Mouse (Mus musculus): Measurements from ENCODE around the gene Nfkbiz. TPM values are rescaled to one million over a fixed set of nuclear protein-coding genes. Genes with fewer than 3 reads are reported as not detected.
"Not testable (repeated sequence)": the region's sequence is repeated elsewhere in the genome, so short reads cannot be mapped to it uniquely, and the experiment has no call there.

Gene Nfkbiz
- 1.6 and 3.1 TPM in 2 replicates for polyA plus RNA-seq (2015; fragmentation: Nextera tagmentation; extraction: Ambion mirVana)

GRCm38 (mm10) chr16:55838510-55839474 lies at the start of gene Nfkbiz:
Nfkbiz (minus strand) TSS chr16:55838899.
- Histone ChIP-seq H3K27ac (peak within 1 kb of the TSS; percentile 70), H3K36me3 (peaks cover 3% of the 10 kb centered on the region), H3K9me3 (no peaks in the 10 kb centered on the region), H3K4me1 (replicated peaks) (peaks cover 5% of the 10 kb centered on the region), H3K4me3 (peak within 1 kb of the TSS; percentile 62), H3K4me2 (peak within 1 kb of the TSS; percentile 69), H3K9ac (peak within 1 kb of the TSS; percentile 77), H3K27me3 (no peaks in the 10 kb centered on the region)
- peak; percentile 94 for ATAC-seq (ENCODE audit: low FRiP score)
- WGBS, result under 1% methylated on average over 40 of the region's 40 CpGs

- H3K4me2 ChIP-seq, result no peak overlapping the region
- ATAC-seq (ENCODE audit: low FRiP score), result no peak
- H3K4me3 ChIP-seq, result no peak overlapping the region
- H3K27ac ChIP-seq, result no peak overlapping the region
- H3K4me1 ChIP-seq (replicated peaks), result no peaks in the 10 kb centered on the region
- no peaks in the 10 kb centered on the region for H3K27me3 ChIP-seq
- no peak overlapping the region for H3K9ac ChIP-seq
- peaks cover 42% of the 10 kb centered on the region for H3K36me3 ChIP-seq
- 65% methylated on average over 7 of the region's 7 CpGs for WGBS
- H3K9me3 ChIP-seq, result no peaks in the 10 kb centered on the region
Observed at GRCm38 (mm10) chr16:55887814-55888583, 49.3 kb upstream of the Nfkbiz start.

- no peaks in the 10 kb centered on the region for H3K4me1 ChIP-seq (replicated peaks)
- no peak overlapping the region for H3K27ac ChIP-seq
- no peak overlapping the region for H3K4me3 ChIP-seq
- H3K9me3 ChIP-seq, result no peaks in the 10 kb centered on the region
- H3K9ac ChIP-seq, result no peak overlapping the region
- ATAC-seq (ENCODE audit: low FRiP score), result no peak
- peaks cover 32% of the 10 kb centered on the region for H3K36me3 ChIP-seq
- WGBS, result 83% methylated on average over 11 of the region's 11 CpGs
- H3K27me3 ChIP-seq, result no peaks in the 10 kb centered on the region
- H3K4me2 ChIP-seq, result no peak overlapping the region
Observed at GRCm38 (mm10) chr16:55884246-55884645, 45.5 kb upstream of the Nfkbiz start.

DNA sequence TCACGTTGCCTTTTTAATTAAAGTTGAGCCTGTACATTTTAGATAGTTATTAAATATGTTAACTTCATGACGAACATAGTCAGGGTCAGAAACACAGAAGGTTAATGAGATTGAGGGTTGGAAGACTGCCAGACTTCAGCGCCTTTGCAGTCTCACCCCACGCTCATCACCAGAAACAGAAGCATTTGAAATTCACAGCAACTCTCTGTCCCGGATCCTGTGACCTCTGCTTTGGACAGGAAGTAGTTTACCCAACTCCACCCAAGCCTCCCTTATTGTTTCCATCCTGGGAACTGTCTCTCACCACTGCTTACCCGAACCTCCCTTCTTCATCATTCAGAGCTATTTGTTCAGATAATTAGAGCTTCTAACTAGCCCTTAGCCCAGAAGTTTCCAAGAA lies 37.3 kb upstream of the Nfkbiz start:
- Histone ChIP-seq H3K4me3 (no peak overlapping the region), H3K4me1 (replicated peaks) (no peaks in the 10 kb centered on the region), H3K4me2 (no peak overlapping the region), H3K9ac (no peak overlapping the region), H3K36me3 (peaks cover 4% of the 10 kb centered on the region), H3K27ac (no peak overlapping the region), H3K9me3 (no peaks in the 10 kb centered on the region), H3K27me3 (no peaks in the 10 kb centered on the region)
- no peak for ATAC-seq (ENCODE audit: low FRiP score)
- 76% methylated on average over 6 of the region's 6 CpGs for WGBS

DNA sequence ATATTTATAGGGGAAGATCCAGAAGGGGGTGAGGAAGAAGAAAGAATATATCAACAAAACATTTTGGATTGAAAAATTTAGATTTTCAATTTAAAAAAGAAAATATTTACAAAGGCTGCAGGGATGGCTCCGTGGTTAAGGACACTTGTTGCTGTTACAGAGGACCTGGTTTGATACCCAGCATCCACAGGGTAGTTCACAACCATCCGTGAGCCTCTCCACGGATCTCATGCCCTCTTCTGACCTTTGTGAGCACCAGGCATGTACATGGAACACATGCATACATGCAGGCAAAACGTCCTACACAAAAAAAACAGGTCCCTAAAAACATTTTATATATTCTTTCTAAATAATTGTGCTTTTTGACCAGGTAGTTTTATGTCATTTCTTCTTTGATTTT lies 25.1 kb upstream of the Nfkbiz start:
- WGBS, result 66% methylated on average over 4 of the region's 4 CpGs
- H3K27me3 ChIP-seq, result no peaks in the 10 kb centered on the region
- no peaks in the 10 kb centered on the region for H3K4me1 ChIP-seq (replicated peaks)
- peaks cover 24% of the 10 kb centered on the region for H3K36me3 ChIP-seq
- no peak overlapping the region for H3K4me2 ChIP-seq
- H3K27ac ChIP-seq, result no peak overlapping the region
- H3K4me3 ChIP-seq, result no peak overlapping the region
- H3K9me3 ChIP-seq, result no peaks in the 10 kb centered on the region
- H3K9ac ChIP-seq, result no peak overlapping the region
- no peak for ATAC-seq (ENCODE audit: low FRiP score)

GRCm38 (mm10) chr16:55863149-55863815 lies 24.6 kb upstream of the Nfkbiz start:
- Histone ChIP-seq H3K4me1 (replicated peaks) (no peaks in the 10 kb centered on the region), H3K27ac (no peak overlapping the region), H3K9ac (no peak overlapping the region), H3K4me3 (no peak overlapping the region), H3K4me2 (no peak overlapping the region), H3K9me3 (no peaks in the 10 kb centered on the region), H3K27me3 (no peaks in the 10 kb centered on the region), H3K36me3 (peaks cover 29% of the 10 kb centered on the region)
- 27% methylated on average over 7 of the region's 7 CpGs for WGBS
- ATAC-seq (ENCODE audit: low FRiP score), result 0 out of 2 replicates have a peak, but pooled peaks have one; percentile 50

DNA sequence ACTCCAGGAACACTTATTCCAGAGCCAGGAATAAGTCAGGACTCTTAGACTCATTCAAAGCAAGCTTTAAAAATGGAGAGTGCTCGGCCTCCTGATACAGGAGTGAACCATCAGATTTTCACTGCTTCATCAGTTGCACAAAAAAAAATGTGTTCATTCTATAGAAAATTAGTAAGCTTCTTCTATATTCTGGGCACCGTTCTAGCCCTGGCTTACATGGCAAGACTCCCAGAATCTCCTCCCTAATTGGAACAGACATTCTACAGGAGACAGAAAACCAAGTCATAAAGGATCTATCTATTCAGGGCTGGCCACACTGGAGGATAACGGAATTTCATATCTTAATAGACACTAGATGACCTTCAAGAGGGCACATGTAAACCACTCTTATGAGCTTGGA lies 22.4 kb upstream of the Nfkbiz start:
- ATAC-seq (ENCODE audit: low FRiP score), result no peak
- WGBS, result 88% methylated on average over 3 of the region's 3 CpGs
- Histone ChIP-seq H3K27me3 (no peaks in the 10 kb centered on the region), H3K36me3 (peaks cover 32% of the 10 kb centered on the region), H3K4me2 (no peak overlapping the region), H3K4me3 (no peak overlapping the region), H3K27ac (no peak overlapping the region), H3K9ac (no peak overlapping the region), H3K4me1 (replicated peaks) (no peaks in the 10 kb centered on the region), H3K9me3 (no peaks in the 10 kb centered on the region)

- H3K36me3 ChIP-seq, result peaks cover 26% of the 10 kb centered on the region
- not testable (repeated sequence) for H3K4me2 ChIP-seq; H3K27ac ChIP-seq; H3K9ac ChIP-seq; H3K9me3 ChIP-seq; H3K4me1 ChIP-seq (replicated peaks); ATAC-seq (ENCODE audit: low FRiP score); H3K4me3 ChIP-seq; H3K27me3 ChIP-seq
- 90% methylated on average over 4 of the region's 4 CpGs for WGBS
Observed at GRCm38 (mm10) chr16:55859421-55859820, 20.7 kb upstream of the Nfkbiz start.

GRCm38 (mm10) chr16:55858465-55858864 lies 19.8 kb upstream of the Nfkbiz start:
- Histone ChIP-seq H3K4me3 (no peak overlapping the region), H3K36me3 (peaks cover 26% of the 10 kb centered on the region), H3K27me3 (no peaks in the 10 kb centered on the region), H3K27ac (no peak overlapping the region), H3K4me2 (no peak overlapping the region), H3K9ac (no peak overlapping the region), H3K4me1 (replicated peaks) (no peaks in the 10 kb centered on the region), H3K9me3 (no peaks in the 10 kb centered on the region)
- ATAC-seq (ENCODE audit: low FRiP score), result peak; percentile 55; the same call in 1 of the 2 replicates
- WGBS, result 67% methylated on average over 6 of the region's 6 CpGs

DNA sequence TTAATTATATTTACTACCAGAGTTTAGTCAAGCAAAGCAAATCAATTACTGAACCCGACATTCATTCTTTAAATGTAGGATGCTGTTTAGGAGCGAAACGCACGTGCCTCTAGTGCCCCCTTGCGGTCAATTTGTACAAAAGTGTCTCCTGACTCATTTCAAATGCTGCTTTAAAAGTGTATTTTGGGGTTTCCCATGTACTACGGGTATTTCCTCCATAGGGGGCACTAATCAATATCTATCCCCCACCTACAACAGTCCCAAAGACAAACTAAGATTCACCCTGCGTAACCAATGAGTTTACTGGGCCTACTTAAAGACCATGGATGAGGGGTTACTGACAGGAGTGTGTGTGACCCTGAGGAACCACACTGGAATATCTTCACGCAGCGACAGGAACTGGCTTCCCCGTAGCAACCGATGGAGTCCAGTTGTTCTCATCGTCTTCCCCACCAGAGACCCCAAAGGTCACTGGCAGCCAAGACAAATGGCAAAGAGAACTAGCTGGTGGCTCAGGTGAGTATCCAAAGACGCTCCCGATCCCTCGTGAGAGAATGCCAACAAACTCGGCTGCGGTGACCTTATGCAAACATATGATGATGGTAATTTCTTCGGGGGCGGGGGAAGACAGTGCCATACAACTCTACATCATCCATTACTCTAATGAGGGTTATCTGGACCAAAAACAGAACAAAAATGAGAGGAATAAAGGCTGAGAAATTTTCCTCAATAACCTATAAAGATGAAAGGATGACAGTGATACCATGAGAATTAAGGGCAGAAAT lies 14.4 kb upstream of the Nfkbiz start:
- Histone ChIP-seq H3K27ac (no peak overlapping the region), H3K4me3 (no peak overlapping the region), H3K27me3 (0 out of 2 replicates have a peak, but pooled peaks cover 3% of the 10 kb centered on the region), H3K36me3 (peaks cover 18% of the 10 kb centered on the region), H3K4me2 (no peak overlapping the region), H3K4me1 (replicated peaks) (no peaks in the 10 kb centered on the region), H3K9ac (no peak overlapping the region), H3K9me3 (no peaks in the 10 kb centered on the region)
- WGBS, result 53% methylated on average over 19 of the region's 19 CpGs
- peak; percentile 84 for ATAC-seq (ENCODE audit: low FRiP score)

GRCm38 (mm10) chr16:55852515-55852914 lies 13.8 kb upstream of the Nfkbiz start:
- ATAC-seq (ENCODE audit: low FRiP score), result peak; percentile 53; the same call in 1 of the 2 replicates
- peaks cover 15% of the 10 kb centered on the region for H3K36me3 ChIP-seq
- WGBS, result 41% methylated on average over 4 of the region's 4 CpGs

More at GRCm38 (mm10) chr16:55852515-55852914, 13.8 kb upstream of the Nfkbiz start:
- Histone ChIP-seq H3K27me3 (0 out of 2 replicates have a peak, but pooled peaks cover 3% of the 10 kb centered on the region), H3K27ac (no peak overlapping the region), H3K4me3 (no peak overlapping the region), H3K9ac (no peak overlapping the region), H3K9me3 (no peaks in the 10 kb centered on the region), H3K4me1 (replicated peaks) (no peaks in the 10 kb centered on the region), H3K4me2 (no peak overlapping the region)
